Mouse (Mus musculus): ENCODE measurements around the gene Anks1b.

The Anks1b gene

GRCm38 (mm10) chr10:90823438-90823837, 950.1 kb downstream of the Anks1b start:
- DNase-seq = no peak

GRCm38 (mm10) chr10:90824692-90825091, 951.4 kb downstream of the Anks1b start:
- no peak for DNase-seq

GRCm38 (mm10) chr10:90826939-90827338, 953.6 kb downstream of the Anks1b start:
- DNase-seq = peak in 1 of 2 experiments; percentile 40

- peak; percentile 68 to 69 for DNase-seq
Measured at GRCm38 (mm10) chr10:90828581-90829393, 955.5 kb downstream of the Anks1b start.

- DNase-seq = peak; percentile 75 to 81
Measured at GRCm38 (mm10) chr10:90829394-90830267, 956.3 kb downstream of the Anks1b start.

- DNase-seq = peak; percentile 42 to 47
Measured at GRCm38 (mm10) chr10:90830268-90830585, 956.9 kb downstream of the Anks1b start.

- DNase-seq = peak; percentile 47 to 53
Measured at GRCm38 (mm10) chr10:90830591-90831287, 957.4 kb downstream of the Anks1b start.

GRCm38 (mm10) chr10:90831288-90831626, 957.9 kb downstream of the Anks1b start:
- DNase-seq = no peak

- DNase-seq = no peak
Measured at GRCm38 (mm10) chr10:90834306-90834705, 961.0 kb downstream of the Anks1b start.

GRCm38 (mm10) chr10:90835195-90835594, 961.9 kb downstream of the Anks1b start:
- no peak for DNase-seq

GRCm38 (mm10) chr10:90839611-90840335, 966.5 kb downstream of the Anks1b start:
- DNase-seq = no peak

GRCm38 (mm10) chr10:90842398-90842797, 969.1 kb downstream of the Anks1b start:
- DNase-seq = no peak

- no peak for DNase-seq
Measured at GRCm38 (mm10) chr10:90851077-90851476, 977.8 kb downstream of the Anks1b start.

GRCm38 (mm10) chr10:90851999-90852398, 978.7 kb downstream of the Anks1b start:
- DNase-seq = no peak

- DNase-seq = no peak
Measured at GRCm38 (mm10) chr10:90852432-90852831, 979.1 kb downstream of the Anks1b start.

- no peak for DNase-seq
Measured at GRCm38 (mm10) chr10:90856668-90857067, 983.4 kb downstream of the Anks1b start.

GRCm38 (mm10) chr10:90859665-90860523, 986.6 kb downstream of the Anks1b start:
- DNase-seq = no peak

- DNase-seq = peak; percentile 52 to 70
Measured at GRCm38 (mm10) chr10:90863881-90864598, 990.7 kb downstream of the Anks1b start.

- DNase-seq = peak in 1 of 2 experiments; percentile 31
Measured at GRCm38 (mm10) chr10:90864599-90864889, 991.2 kb downstream of the Anks1b start.

GRCm38 (mm10) chr10:90873204-90873603, 999.9 kb downstream of the Anks1b start:
- no peak for DNase-seq

- DNase-seq = no peak
Measured at GRCm38 (mm10) chr10:90874166-90874565, 1000.9 kb downstream of the Anks1b start.

Data from cerebellum, postnatal 25 days (tissue).